27 mouse cellular contexts compared by ENCODE assay signal in the genomic region with DNA sequence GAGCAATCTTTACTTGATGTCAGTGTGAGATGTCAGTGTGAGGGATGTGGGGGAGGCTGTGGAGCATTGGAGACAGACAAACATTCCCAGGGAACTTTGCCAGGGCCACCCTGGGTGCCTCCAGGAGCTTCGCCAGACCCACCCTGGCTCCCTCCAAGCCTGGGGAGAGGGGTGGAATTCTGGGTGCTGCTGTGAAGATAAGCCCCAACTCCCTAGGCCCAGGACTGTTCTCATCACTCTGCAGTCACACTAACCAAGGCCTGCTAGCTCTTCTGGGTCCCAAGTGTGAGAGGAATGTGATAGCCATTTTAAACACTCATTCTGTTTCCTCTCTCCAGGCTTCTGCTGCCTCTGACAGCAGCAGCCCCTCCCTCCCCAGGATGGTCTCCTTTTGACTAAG. TPM values are rescaled to one million over a fixed set of nuclear protein-coding genes. Genes with fewer than 3 reads are reported as not detected.
DNase-seq lines count a peak whose midpoint lies in the region; ATAC-seq and TF ChIP-seq lines count a peak whose summit lies in the region.
"Had no signal": no experiment of that assay in that cellular context is flagged by ENCODE, and none has a peak within 500 bp of the region (broad histone marks: within the 10 kb centered on the region; RNA-seq: fewer than 3 reads in every experiment).

No protein-coding gene starts in this region.

- no peak overlapping the region for H3K4me2 ChIP-seq in heart, embryonic 13.5 days
- H3K4me2 ChIP-seq in heart, embryonic 16.5 days (ENCODE audit: low read depth, low read length) = no peak overlapping the region
- H3K4me2 ChIP-seq in lung, embryonic 14.5 days = no peak overlapping the region
- H3K4me2 ChIP-seq: embryonic facial prominence, embryonic 12.5 days; embryonic facial prominence, embryonic 15.5 days; hindbrain, embryonic 13.5 days; intestine, embryonic 15.5 days had no signal

- H3K9ac ChIP-seq in heart, embryonic 13.5 days = no peak overlapping the region
- no peak overlapping the region for H3K9ac ChIP-seq in heart, embryonic 16.5 days (ENCODE audit: low read length)
- no peak overlapping the region for H3K9ac ChIP-seq in lung, embryonic 14.5 days
- H3K9ac ChIP-seq: embryonic facial prominence, embryonic 12.5 days; embryonic facial prominence, embryonic 15.5 days; forebrain, postnatal 0 days; hindbrain, embryonic 13.5 days; intestine, embryonic 15.5 days had no signal

- H3K9me3 ChIP-seq in heart, embryonic 13.5 days = peaks cover 8% of the 10 kb centered on the region
- H3K9me3 ChIP-seq in heart, embryonic 16.5 days (replicated peaks; ENCODE audit: control insufficient read depth, low read length) = 0 out of 2 replicates have a peak, but pooled peaks cover 4% of the 10 kb centered on the region
- H3K9me3 ChIP-seq in lung, embryonic 14.5 days (ENCODE audit: low read depth, low read length) = no peaks in the 10 kb centered on the region
- H3K9me3 ChIP-seq: embryonic facial prominence, embryonic 15.5 days; intestine, embryonic 15.5 days had no signal

- H3K27ac ChIP-seq in heart, embryonic 13.5 days (replicated peaks) = peak overlapping the region; percentile 43
- peak overlapping the region; percentile 24; the same call in 1 of the 2 replicates for H3K27ac ChIP-seq in heart, embryonic 16.5 days (ENCODE audit: low read length)
- no peak overlapping the region for H3K27ac ChIP-seq in lung, embryonic 14.5 days (ENCODE audit: low read depth)
- H3K27ac ChIP-seq: embryonic facial prominence, embryonic 12.5 days; embryonic facial prominence, embryonic 15.5 days; gastrocnemius, adult 2 months; hindbrain, embryonic 10.5 days; hindbrain, embryonic 13.5 days; intestine, embryonic 15.5 days had no signal

- H3K27me3 ChIP-seq in heart, embryonic 13.5 days (replicated peaks) = no peaks in the 10 kb centered on the region
- H3K27me3 ChIP-seq in heart, embryonic 16.5 days (ENCODE audit: control insufficient read depth, insufficient read depth, low read length) = no peaks in the 10 kb centered on the region
- no peaks in the 10 kb centered on the region for H3K27me3 ChIP-seq in lung, embryonic 14.5 days (ENCODE audit: insufficient read depth, low read length)
- H3K27me3 ChIP-seq: embryonic facial prominence, embryonic 12.5 days; embryonic facial prominence, embryonic 15.5 days; hindbrain, embryonic 13.5 days; intestine, embryonic 15.5 days had no signal

- DNase-seq in heart, adult 8-10 months (ENCODE audit: low spot score) = no peak
- no peak for DNase-seq in heart, postnatal 36 days
- peak; percentile 20 for DNase-seq in lung, embryonic 14.5 days
- DNase-seq in lung, adult 18-20 months = no peak
- DNase-seq: adrenal gland, adult 2 months; adrenal gland, postnatal 14 days; cerebellum, adult 11 months; cerebellum, adult 2 months; cerebellum, adult 9-11 months; cerebellum, postnatal 25 days; forebrain, postnatal 0 days; gastrocnemius, adult 2 months; gastrocnemius, postnatal 14 days; kidney, adult 11 months; kidney, adult 8-10 months had no signal

- peaks cover 22% of the 10 kb centered on the region for H3K4me1 ChIP-seq in heart, embryonic 13.5 days
- H3K4me1 ChIP-seq in heart, embryonic 16.5 days (ENCODE audit: control insufficient read depth, insufficient read depth, low read length) = peaks cover 11% of the 10 kb centered on the region; the same call in 1 of the 2 replicates
- H3K4me1 ChIP-seq in lung, embryonic 14.5 days (ENCODE audit: insufficient read depth) = no peaks in the 10 kb centered on the region
- H3K4me1 ChIP-seq: embryonic facial prominence, embryonic 12.5 days; hindbrain, embryonic 10.5 days; intestine, embryonic 15.5 days had no signal

- 29% methylated on average over 1 of the region's 1 CpGs for WGBS in heart, embryonic 13.5 days
- WGBS in heart, embryonic 16.5 days = 19% methylated on average over 1 of the region's 1 CpGs
- 39% methylated on average over 1 of the region's 1 CpGs for WGBS in lung, embryonic 14.5 days

- no peak for TF ChIP-seq CTCF in lung, embryonic 14.5 days (IDR thresholded peaks at IDR 0.05; ENCODE audit: low read depth)

- intact Hi-C loops in heart, postnatal 36 days (cut with DNase I) = no loop called here

- no peaks in the 10 kb centered on the region for H3K36me3 ChIP-seq in heart, embryonic 13.5 days
- 0 out of 2 replicates have a peak, but pooled peaks cover 4% of the 10 kb centered on the region for H3K36me3 ChIP-seq in heart, embryonic 16.5 days (ENCODE audit: control insufficient read depth, insufficient read depth)
- H3K36me3 ChIP-seq in lung, embryonic 14.5 days (ENCODE audit: insufficient read depth) = no peaks in the 10 kb centered on the region
- H3K36me3 ChIP-seq: embryonic facial prominence, embryonic 12.5 days; embryonic facial prominence, embryonic 15.5 days; hindbrain, embryonic 10.5 days; hindbrain, embryonic 13.5 days; intestine, embryonic 15.5 days had no signal

- ATAC-seq in heart, embryonic 13.5 days (ENCODE audit: extremely low read depth, insufficient number of reproducible peaks, low FRiP score, low TSS enrichment) = no peak
- ATAC-seq in heart, embryonic 16.5 days (replicated peaks; ENCODE audit: extremely low read depth, insufficient read depth, low FRiP score) = peak; percentile 76
- peak; percentile 44; the same call in 1 of the 2 replicates for ATAC-seq in lung, embryonic 14.5 days (ENCODE audit: insufficient read depth)
- ATAC-seq: CD4-positive, CD25-positive, alpha-beta regulatory T cell, adult 4 months; forebrain, embryonic 14.5 days; forebrain, postnatal 0 days; hindbrain, embryonic 16.5 days; intestine, embryonic 15.5 days had no signal

- H3K4me3 ChIP-seq in heart, embryonic 13.5 days = no peak overlapping the region
- no peak overlapping the region for H3K4me3 ChIP-seq in heart, embryonic 16.5 days (ENCODE audit: low read length)
- no peak overlapping the region for H3K4me3 ChIP-seq in lung, embryonic 14.5 days (ENCODE audit: low read depth, low read length)
- H3K4me3 ChIP-seq: embryonic facial prominence, embryonic 12.5 days; embryonic facial prominence, embryonic 15.5 days; gastrocnemius, adult 2 months; hindbrain, embryonic 10.5 days; hindbrain, embryonic 13.5 days; intestine, embryonic 15.5 days had no signal

RNA-seq across cellular contexts. Expression of a gene that starts 16.5 kb away (rescaled TPM):
- 0.17 TPM in 2 replicates for polyA plus RNA-seq in heart, embryonic 13.5 days (2015; fragmentation: Nextera tagmentation; extraction: Ambion mirVana)
- under 1 TPM; 0.16 to 0.32 (median 0.21) TPM for total RNA-seq in heart, adult 8-10 months (2022)
- polyA plus RNA-seq in heart, embryonic 16.5 days (2015; fragmentation: Nextera tagmentation; extraction: Ambion mirVana) = 0.26 and 0.28 TPM in 2 replicates
- total RNA-seq in heart, postnatal 36 days (2021) = under 1 TPM; 0.35 to 0.36 TPM
- polyA plus RNA-seq in lung, embryonic 14.5 days (2014; fragmentation: Nextera tagmentation; extraction: Ambion mirVana) = 0.15 and 0.25 TPM in 2 replicates
- total RNA-seq: gastrocnemius, postnatal 14 days; MEL had no signal
- polyA plus RNA-seq: C2C12; CD4-positive, CD25-positive, alpha-beta regulatory T cell, adult 4 months had no signal
